Mouse (Mus musculus) lung, adult 2 months (tissue): ENCODE measurements around the gene Dna2.

Experiments used
- CTCF ChIP-seq: fragments of 200-500 bp; IDR thresholded peaks from 2 replicates; pipeline ENCODE4 v1.5.1; 2011; ENCODE audit warnings: mild to moderate bottlenecking, low read length, control low read depth; ENCODE audit not compliant: insufficient read depth
- POLR2A ChIP-seq: fragments of 200-500 bp; IDR thresholded peaks from 2 replicates; pipeline ENCODE4 v1.6.1; 2011; ENCODE audit warnings: low read depth, mild to moderate bottlenecking, control low read depth, low read length, borderline replicate concordance; ENCODE audit errors: extremely low read depth

DNA sequence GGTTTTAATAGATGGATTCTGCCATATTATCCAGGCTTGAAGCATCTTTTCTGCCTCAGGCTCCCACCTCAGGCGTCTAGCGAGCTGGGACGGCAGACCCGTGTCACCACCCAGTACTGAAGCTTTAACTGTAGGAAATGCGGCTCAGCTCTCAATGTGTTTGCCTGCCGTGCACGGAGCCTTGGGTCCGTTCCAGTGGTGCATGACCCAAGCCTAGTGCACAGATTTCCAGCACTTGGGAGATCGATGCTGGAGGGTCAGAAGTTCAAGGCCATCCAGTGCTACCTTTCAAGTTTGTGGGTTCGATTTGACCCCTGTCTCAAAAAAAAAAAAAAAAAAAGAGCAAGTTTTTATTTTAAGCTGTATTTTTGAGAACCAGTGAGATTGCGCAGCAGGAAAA is 19.0 kb downstream of the Dna2 start:
- TF ChIP-seq CTCF (no peak), POLR2A (no peak)
